Mouse (Mus musculus) kidney, postnatal 4 days (tissue): Measurements from ENCODE around the gene Slk.

Source experiments
- DNase-seq, 2 experiments: peaks; one replicate each; pipeline ENCODE4 v3.0.0; 2021; ENCODE audit warnings: mixed read lengths in 2 of 2

Gene Slk

GRCm38 (mm10) chr19:47653173-47653572 lies 73.7 kb downstream of the Slk start:
- DNase-seq = peak in 1 of 2 experiments; percentile 24

- no peak for DNase-seq
These were observed 75.4 kb downstream of the Slk start for GRCm38 (mm10) chr19:47654896-47655295.

GRCm38 (mm10) chr19:47658914-47659535 lies 79.5 kb downstream of the Slk start:
- DNase-seq = peak; percentile 67 to 77

GRCm38 (mm10) chr19:47659765-47660408 lies 80.4 kb downstream of the Slk start:
- no peak for DNase-seq

GRCm38 (mm10) chr19:47667601-47668000 lies 88.1 kb downstream of the Slk start:
- no peak for DNase-seq

GRCm38 (mm10) chr19:47668399-47668798 lies 88.9 kb downstream of the Slk start:
- no peak for DNase-seq

GRCm38 (mm10) chr19:47674419-47674818 lies 94.9 kb downstream of the Slk start:
- peak; percentile 67 to 70 for DNase-seq

GRCm38 (mm10) chr19:47678675-47679074 lies 99.2 kb downstream of the Slk start:
- no peak for DNase-seq

- no peak for DNase-seq
These were observed 110.1 kb downstream of the Slk start for GRCm38 (mm10) chr19:47689592-47689991.

- no peak for DNase-seq
These were observed 112.5 kb downstream of the Slk start, which contains the start of gene Col17a1 for GRCm38 (mm10) chr19:47691994-47692393. Gene Col17a1 (minus strand): TSS chr19:47692094.
